Mouse (Mus musculus): ENCODE results near the gene Camp. TPM values are rescaled to one million over a fixed set of nuclear protein-coding genes. Genes with fewer than 3 reads are reported as not detected.

Gene Camp
- polyA plus RNA-seq, 1 experiment: 14.2 TPM

GRCm38 (mm10) chr9:109891501-109891900, 42.1 kb upstream of the Camp start:
- no peak for TF ChIP-seq CTCF (IDR thresholded peaks at IDR 0.05; ENCODE audit: borderline replicate concordance, control insufficient read depth, extremely low read depth, insufficient read depth, low read length, poor library complexity)
- no peak for TF ChIP-seq POLR2A (IDR thresholded peaks at IDR 0.05; ENCODE audit: control insufficient read depth, extremely low read depth, insufficient read depth, low read length, poor library complexity)
- no peak for DNase-seq
- H3K27ac ChIP-seq (ENCODE audit: control insufficient read depth, insufficient read depth, low read length): no peak overlapping the region
- WGBS: 99% methylated on average over 8 of the region's 8 CpGs
- H3K27me3 ChIP-seq (ENCODE audit: control insufficient read depth, insufficient read depth, low read length): no peaks in the 10 kb centered on the region
- peaks cover 74% of the 10 kb centered on the region for H3K36me3 ChIP-seq (ENCODE audit: control insufficient read depth, insufficient read depth, low read length)
- H3K4me1 ChIP-seq (replicated peaks; ENCODE audit: control insufficient read depth, insufficient read depth, low read length): no peaks in the 10 kb centered on the region
- no peak overlapping the region for H3K4me3 ChIP-seq (ENCODE audit: control insufficient read depth, insufficient read depth, low read length)

- no peak overlapping the region for H3K4me3 ChIP-seq (ENCODE audit: control insufficient read depth, insufficient read depth, low read length)
- no peak for TF ChIP-seq POLR2A (IDR thresholded peaks at IDR 0.05; ENCODE audit: control insufficient read depth, extremely low read depth, insufficient read depth, low read length, poor library complexity)
- no peak for TF ChIP-seq CTCF (IDR thresholded peaks at IDR 0.05; ENCODE audit: borderline replicate concordance, control insufficient read depth, extremely low read depth, insufficient read depth, low read length, poor library complexity)
- H3K27me3 ChIP-seq (ENCODE audit: control insufficient read depth, insufficient read depth, low read length): no peaks in the 10 kb centered on the region
- DNase-seq: no peak
- H3K36me3 ChIP-seq (ENCODE audit: control insufficient read depth, insufficient read depth, low read length): peaks cover 93% of the 10 kb centered on the region
- H3K27ac ChIP-seq (ENCODE audit: control insufficient read depth, insufficient read depth, low read length): no peak overlapping the region
- 96% methylated on average over 5 of the region's 5 CpGs for WGBS
- H3K4me1 ChIP-seq (replicated peaks; ENCODE audit: control insufficient read depth, insufficient read depth, low read length): no peaks in the 10 kb centered on the region
These were observed 37.9 kb upstream of the Camp start for GRCm38 (mm10) chr9:109887321-109887720.

- Histone ChIP-seq H3K4me1 (replicated peaks; ENCODE audit: control insufficient read depth, insufficient read depth, low read length) (no peaks in the 10 kb centered on the region), H3K27me3 (ENCODE audit: control insufficient read depth, insufficient read depth, low read length) (no peaks in the 10 kb centered on the region), H3K4me3 (ENCODE audit: control insufficient read depth, insufficient read depth, low read length) (no peak overlapping the region), H3K36me3 (ENCODE audit: control insufficient read depth, insufficient read depth, low read length) (peaks cover 92% of the 10 kb centered on the region), H3K27ac (ENCODE audit: control insufficient read depth, insufficient read depth, low read length) (no peak overlapping the region)
- 92% methylated on average over 4 of the region's 4 CpGs for WGBS
- TF ChIP-seq CTCF (IDR thresholded peaks at IDR 0.05; ENCODE audit: borderline replicate concordance, control insufficient read depth, extremely low read depth, insufficient read depth, low read length, poor library complexity) (no peak), POLR2A (IDR thresholded peaks at IDR 0.05; ENCODE audit: control insufficient read depth, extremely low read depth, insufficient read depth, low read length, poor library complexity) (no peak)
- DNase-seq: no peak
These were observed 36.8 kb upstream of the Camp start for GRCm38 (mm10) chr9:109886259-109886658.

GRCm38 (mm10) chr9:109879305-109879704, 29.9 kb upstream of the Camp start:
- no peak for DNase-seq
- 92% methylated on average over 1 of the region's 1 CpGs for WGBS
- no peak overlapping the region for H3K27ac ChIP-seq (ENCODE audit: control insufficient read depth, insufficient read depth, low read length)
- TF ChIP-seq CTCF (IDR thresholded peaks at IDR 0.05; ENCODE audit: borderline replicate concordance, control insufficient read depth, extremely low read depth, insufficient read depth, low read length, poor library complexity) (no peak), POLR2A (IDR thresholded peaks at IDR 0.05; ENCODE audit: control insufficient read depth, extremely low read depth, insufficient read depth, low read length, poor library complexity) (no peak)
- H3K4me3 ChIP-seq (ENCODE audit: control insufficient read depth, insufficient read depth, low read length): no peak overlapping the region
- peaks cover 11% of the 10 kb centered on the region for H3K4me1 ChIP-seq (replicated peaks; ENCODE audit: control insufficient read depth, insufficient read depth, low read length)
- H3K27me3 ChIP-seq (ENCODE audit: control insufficient read depth, insufficient read depth, low read length): no peaks in the 10 kb centered on the region
- peaks cover 56% of the 10 kb centered on the region for H3K36me3 ChIP-seq (ENCODE audit: control insufficient read depth, insufficient read depth, low read length)

GRCm38 (mm10) chr9:109877666-109878065, 28.2 kb upstream of the Camp start:
- H3K4me3 ChIP-seq (ENCODE audit: control insufficient read depth, insufficient read depth, low read length): no peak overlapping the region
- no peak for DNase-seq
- no peaks in the 10 kb centered on the region for H3K27me3 ChIP-seq (ENCODE audit: control insufficient read depth, insufficient read depth, low read length)
- peaks cover 11% of the 10 kb centered on the region for H3K4me1 ChIP-seq (replicated peaks; ENCODE audit: control insufficient read depth, insufficient read depth, low read length)
- H3K36me3 ChIP-seq (ENCODE audit: control insufficient read depth, insufficient read depth, low read length): peaks cover 40% of the 10 kb centered on the region
- WGBS: 82% methylated on average over 5 of the region's 5 CpGs
- no peak overlapping the region for H3K27ac ChIP-seq (ENCODE audit: control insufficient read depth, insufficient read depth, low read length)
- TF ChIP-seq CTCF (IDR thresholded peaks at IDR 0.05; ENCODE audit: borderline replicate concordance, control insufficient read depth, extremely low read depth, insufficient read depth, low read length, poor library complexity) (no peak), POLR2A (IDR thresholded peaks at IDR 0.05; ENCODE audit: control insufficient read depth, extremely low read depth, insufficient read depth, low read length, poor library complexity) (no peak)

GRCm38 (mm10) chr9:109876756-109877155, 27.3 kb upstream of the Camp start:
- Histone ChIP-seq H3K27ac (ENCODE audit: control insufficient read depth, insufficient read depth, low read length) (peak overlapping the region; percentile 71), H3K27me3 (ENCODE audit: control insufficient read depth, insufficient read depth, low read length) (no peaks in the 10 kb centered on the region), H3K36me3 (ENCODE audit: control insufficient read depth, insufficient read depth, low read length) (peaks cover 32% of the 10 kb centered on the region), H3K4me3 (ENCODE audit: control insufficient read depth, insufficient read depth, low read length) (peak overlapping the region; percentile 45), H3K4me1 (replicated peaks; ENCODE audit: control insufficient read depth, insufficient read depth, low read length) (peaks cover 11% of the 10 kb centered on the region)
- WGBS: 2% methylated on average over 3 of the region's 3 CpGs
- DNase-seq: no peak
- TF ChIP-seq CTCF (IDR thresholded peaks at IDR 0.05; ENCODE audit: borderline replicate concordance, control insufficient read depth, extremely low read depth, insufficient read depth, low read length, poor library complexity): no peak
- no peak for TF ChIP-seq POLR2A (IDR thresholded peaks at IDR 0.05; ENCODE audit: control insufficient read depth, extremely low read depth, insufficient read depth, low read length, poor library complexity)

All from thymus, adult 2 months (tissue).